Mouse (Mus musculus): ENCODE data around the gene Ptgis. TPM values are rescaled to one million over a fixed set of nuclear protein-coding genes. Genes with fewer than 3 reads are reported as not detected.

The Ptgis gene
- polyA plus RNA-seq, 1 experiment from 2014 or later = 18.2 TPM

GRCm38 (mm10) chr2:167243831-167244563 lies 3.6 kb upstream of the Ptgis start:
- H3K27ac ChIP-seq = no peak overlapping the region
- no peaks in the 10 kb centered on the region for H3K9me3 ChIP-seq
- peaks cover 13% of the 10 kb centered on the region for H3K4me1 ChIP-seq
- WGBS = 91% methylated on average over 4 of the region's 4 CpGs
- no peak overlapping the region for H3K4me2 ChIP-seq
- H3K9ac ChIP-seq = no peak overlapping the region
- no peak for ATAC-seq (ENCODE audit: insufficient read depth, low FRiP score, low read depth)
- no peaks in the 10 kb centered on the region for H3K36me3 ChIP-seq
- H3K27me3 ChIP-seq (replicated peaks) = peaks cover 4% of the 10 kb centered on the region; the same call in 1 of the 2 replicates
- H3K4me3 ChIP-seq (replicated peaks) = no peak overlapping the region

GRCm38 (mm10) chr2:167239262-167239661 lies 1.1 kb downstream of the Ptgis start:
- H3K27ac ChIP-seq = peak overlapping the region; percentile 75
- H3K4me1 ChIP-seq = peaks cover 13% of the 10 kb centered on the region
- no peak overlapping the region for H3K9ac ChIP-seq
- peak overlapping the region; percentile 52 for H3K4me3 ChIP-seq (replicated peaks)
- no peaks in the 10 kb centered on the region for H3K36me3 ChIP-seq
- peaks cover 9% of the 10 kb centered on the region; the same call in 1 of the 2 replicates for H3K27me3 ChIP-seq (replicated peaks)
- peak overlapping the region; percentile 81 for H3K4me2 ChIP-seq
- ATAC-seq (ENCODE audit: insufficient read depth, low FRiP score, low read depth) = peak; percentile 47; the same call in 1 of the 2 replicates
- WGBS = 12% methylated on average over 12 of the region's 12 CpGs
- no peaks in the 10 kb centered on the region for H3K9me3 ChIP-seq

- no peak overlapping the region for H3K9ac ChIP-seq
- H3K36me3 ChIP-seq = no peaks in the 10 kb centered on the region
- peaks cover 9% of the 10 kb centered on the region; the same call in 1 of the 2 replicates for H3K27me3 ChIP-seq (replicated peaks)
- H3K4me1 ChIP-seq = peaks cover 20% of the 10 kb centered on the region
- H3K4me3 ChIP-seq (replicated peaks) = no peak overlapping the region
- no peak overlapping the region for H3K27ac ChIP-seq
- no peak overlapping the region for H3K4me2 ChIP-seq
- no peaks in the 10 kb centered on the region for H3K9me3 ChIP-seq
- no peak for ATAC-seq (ENCODE audit: insufficient read depth, low FRiP score, low read depth)
- 74% methylated on average over 9 of the region's 9 CpGs for WGBS
Measured at GRCm38 (mm10) chr2:167237224-167237623, 3.2 kb downstream of the Ptgis start.

GRCm38 (mm10) chr2:167236174-167236573 lies 4.2 kb downstream of the Ptgis start:
- H3K4me3 ChIP-seq (replicated peaks) = no peak overlapping the region
- 89% methylated on average over 4 of the region's 4 CpGs for WGBS
- no peak overlapping the region for H3K27ac ChIP-seq
- H3K9me3 ChIP-seq = no peaks in the 10 kb centered on the region
- H3K4me2 ChIP-seq = no peak overlapping the region
- peaks cover 9% of the 10 kb centered on the region; the same call in 1 of the 2 replicates for H3K27me3 ChIP-seq (replicated peaks)
- peaks cover 24% of the 10 kb centered on the region for H3K4me1 ChIP-seq
- H3K36me3 ChIP-seq = no peaks in the 10 kb centered on the region
- H3K9ac ChIP-seq = no peak overlapping the region
- no peak for ATAC-seq (ENCODE audit: insufficient read depth, low FRiP score, low read depth)

GRCm38 (mm10) chr2:167235338-167236018 lies 4.9 kb downstream of the Ptgis start:
- Histone ChIP-seq H3K9ac (no peak overlapping the region), H3K27me3 (replicated peaks) (peaks cover 9% of the 10 kb centered on the region; the same call in 1 of the 2 replicates), H3K9me3 (no peaks in the 10 kb centered on the region), H3K4me1 (peaks cover 20% of the 10 kb centered on the region), H3K4me3 (replicated peaks) (no peak overlapping the region), H3K4me2 (no peak overlapping the region), H3K36me3 (no peaks in the 10 kb centered on the region), H3K27ac (no peak overlapping the region)
- WGBS = 67% methylated on average over 17 of the region's 17 CpGs
- no peak for ATAC-seq (ENCODE audit: insufficient read depth, low FRiP score, low read depth)

GRCm38 (mm10) chr2:167233771-167234170 lies 6.6 kb downstream of the Ptgis start:
- 34% methylated on average over 14 of the region's 14 CpGs for WGBS

GRCm38 (mm10) chr2:167233009-167233335 lies 7.4 kb downstream of the Ptgis start:
- 67% methylated on average over 5 of the region's 5 CpGs for WGBS
- no peaks in the 10 kb centered on the region for H3K9me3 ChIP-seq
- no peak overlapping the region for H3K4me2 ChIP-seq
- H3K27me3 ChIP-seq (replicated peaks) = no peaks in the 10 kb centered on the region
- H3K9ac ChIP-seq = no peak overlapping the region
- H3K27ac ChIP-seq = no peak overlapping the region
- ATAC-seq (ENCODE audit: insufficient read depth, low FRiP score, low read depth) = no peak
- H3K4me1 ChIP-seq = peaks cover 15% of the 10 kb centered on the region
- H3K4me3 ChIP-seq (replicated peaks) = no peak overlapping the region
- H3K36me3 ChIP-seq = no peaks in the 10 kb centered on the region

More at GRCm38 (mm10) chr2:167233771-167234170, 6.6 kb downstream of the Ptgis start:
- no peak overlapping the region for H3K4me3 ChIP-seq (replicated peaks)
- H3K9ac ChIP-seq = no peak overlapping the region
- no peaks in the 10 kb centered on the region for H3K36me3 ChIP-seq
- H3K9me3 ChIP-seq = no peaks in the 10 kb centered on the region
- H3K4me1 ChIP-seq = peaks cover 15% of the 10 kb centered on the region
- no peak overlapping the region for H3K27ac ChIP-seq
- no peak for ATAC-seq (ENCODE audit: insufficient read depth, low FRiP score, low read depth)
- H3K4me2 ChIP-seq = no peak overlapping the region
- peaks cover 3% of the 10 kb centered on the region; the same call in 1 of the 2 replicates for H3K27me3 ChIP-seq (replicated peaks)

GRCm38 (mm10) chr2:167232132-167233008 lies 8.0 kb downstream of the Ptgis start:
- no peak for ATAC-seq (ENCODE audit: insufficient read depth, low FRiP score, low read depth)
- H3K4me3 ChIP-seq (replicated peaks) = no peak overlapping the region
- H3K4me2 ChIP-seq = no peak overlapping the region
- peak overlapping the region; percentile 35; the same call in 1 of the 2 replicates for H3K27ac ChIP-seq
- no peaks in the 10 kb centered on the region for H3K36me3 ChIP-seq
- peaks cover 15% of the 10 kb centered on the region for H3K4me1 ChIP-seq
- H3K9me3 ChIP-seq = no peaks in the 10 kb centered on the region
- no peaks in the 10 kb centered on the region for H3K27me3 ChIP-seq (replicated peaks)
- H3K9ac ChIP-seq = no peak overlapping the region
- 60% methylated on average over 14 of the region's 14 CpGs for WGBS

- Histone ChIP-seq H3K36me3 (no peaks in the 10 kb centered on the region), H3K9me3 (no peaks in the 10 kb centered on the region), H3K4me3 (replicated peaks) (no peak overlapping the region), H3K27ac (no peak overlapping the region), H3K4me1 (peaks cover 15% of the 10 kb centered on the region), H3K27me3 (replicated peaks) (no peaks in the 10 kb centered on the region), H3K4me2 (peak overlapping the region; percentile 36), H3K9ac (no peak overlapping the region)
- WGBS = 21% methylated on average over 15 of the region's 15 CpGs
- ATAC-seq (ENCODE audit: insufficient read depth, low FRiP score, low read depth) = 0 out of 2 replicates have a peak, but pooled peaks have one; percentile 28
Measured at GRCm38 (mm10) chr2:167230554-167230953, 9.8 kb downstream of the Ptgis start.

- Histone ChIP-seq H3K36me3 (no peaks in the 10 kb centered on the region), H3K9me3 (no peaks in the 10 kb centered on the region), H3K9ac (no peak overlapping the region), H3K4me1 (no peaks in the 10 kb centered on the region), H3K4me2 (no peak overlapping the region), H3K27me3 (replicated peaks) (no peaks in the 10 kb centered on the region), H3K4me3 (replicated peaks) (no peak overlapping the region), H3K27ac (no peak overlapping the region)
- WGBS = 75% methylated on average over 7 of the region's 7 CpGs
- no peak for ATAC-seq (ENCODE audit: insufficient read depth, low FRiP score, low read depth)
Measured at GRCm38 (mm10) chr2:167224937-167225336, 15.5 kb downstream of the Ptgis start.

GRCm38 (mm10) chr2:167224194-167224593 lies 16.2 kb downstream of the Ptgis start:
- Histone ChIP-seq H3K4me3 (replicated peaks) (no peak overlapping the region), H3K36me3 (no peaks in the 10 kb centered on the region), H3K27ac (no peak overlapping the region), H3K9ac (no peak overlapping the region), H3K4me1 (no peaks in the 10 kb centered on the region), H3K4me2 (no peak overlapping the region), H3K9me3 (no peaks in the 10 kb centered on the region), H3K27me3 (replicated peaks) (no peaks in the 10 kb centered on the region)
- ATAC-seq (ENCODE audit: insufficient read depth, low FRiP score, low read depth) = no peak
- WGBS = 91% methylated on average over 6 of the region's 6 CpGs
